Mouse (Mus musculus): ENCODE results near the gene Plac9b.
"Not testable (repeated sequence)": the region's sequence is repeated elsewhere in the genome, so short reads cannot be mapped to it uniquely, and the experiment has no call there.

DNA sequence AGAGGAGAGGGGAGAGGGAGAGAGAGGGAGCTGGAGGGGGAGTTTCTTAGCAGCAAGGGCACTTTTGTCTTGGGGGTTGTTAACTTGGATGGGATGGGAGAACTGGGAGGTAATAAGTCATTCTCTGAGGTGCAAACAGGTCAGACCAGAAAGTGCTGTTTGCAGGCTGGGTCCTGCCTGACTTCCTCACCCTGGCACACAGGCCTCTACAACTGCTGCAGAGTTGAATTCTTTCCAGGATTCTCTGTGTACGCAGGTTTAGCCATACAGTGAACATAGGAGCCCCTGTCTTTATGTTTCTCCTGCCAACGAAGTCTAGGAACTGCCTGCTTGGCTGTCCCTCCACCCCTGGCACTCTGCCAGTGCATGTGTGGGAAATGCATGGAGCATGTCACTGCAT is 35.2 kb downstream of the Plac9b start:
- not testable (repeated sequence) for TF ChIP-seq POLR2A (IDR thresholded peaks at IDR 0.05; ENCODE audit: low read depth, low read length); CTCF (IDR thresholded peaks at IDR 0.05; ENCODE audit: borderline replicate concordance, insufficient read depth, low read length)
